Mouse (Mus musculus) embryo, embryonic 10 days (tissue): ENCODE results near the gene Sds.
A peak's percentile ranks its signal among the peaks of the same experiment; 100 is the strongest.

Experiments used
- DNase-seq: peaks from one replicate; pipeline ENCODE4 v3.0.0-alpha.2; 2015; ENCODE audit warnings: low spot score

Sds gene

GRCm38 (mm10) chr5:120476296-120476695, at the start of gene Sds:
Gene Sds, plus strand, starts transcription at chr5:120476526.
- DNase-seq = no peak

GRCm38 (mm10) chr5:120426572-120426971, 49.8 kb upstream of the Sds start:
- no peak for DNase-seq

- DNase-seq = no peak
These were observed 48.8 kb upstream of the Sds start for GRCm38 (mm10) chr5:120427451-120427938.

GRCm38 (mm10) chr5:120428189-120428838, 48.0 kb upstream of the Sds start:
- no peak for DNase-seq

- no peak for DNase-seq
These were observed 47.3 kb upstream of the Sds start for GRCm38 (mm10) chr5:120428990-120429389.

GRCm38 (mm10) chr5:120429692-120430091, 46.6 kb upstream of the Sds start:
- no peak for DNase-seq

- peak; percentile 54 for DNase-seq
These were observed 45.2 kb upstream of the Sds start for GRCm38 (mm10) chr5:120431001-120431583.

- DNase-seq = peak; percentile 70
These were observed 44.5 kb upstream of the Sds start, which contains the start of gene Lhx5 for GRCm38 (mm10) chr5:120431649-120432485. Gene Lhx5, plus strand, starts transcription at chr5:120431699.

GRCm38 (mm10) chr5:120432486-120433015, 43.8 kb upstream of the Sds start:
- no peak for DNase-seq

GRCm38 (mm10) chr5:120433135-120433760, 43.1 kb upstream of the Sds start:
- DNase-seq = peak; percentile 67

- DNase-seq = no peak
These were observed 42.0 kb upstream of the Sds start for GRCm38 (mm10) chr5:120434231-120434735.

- peak; percentile 39 for DNase-seq
These were observed 41.2 kb upstream of the Sds start for GRCm38 (mm10) chr5:120435006-120435681.

- DNase-seq = peak; percentile 61
These were observed 40.4 kb upstream of the Sds start for GRCm38 (mm10) chr5:120435731-120436501.

GRCm38 (mm10) chr5:120436885-120437495, 39.3 kb upstream of the Sds start:
- DNase-seq = peak; percentile 57

GRCm38 (mm10) chr5:120437539-120437938, 38.8 kb upstream of the Sds start:
- DNase-seq = no peak

- peak; percentile 75 for DNase-seq
These were observed 38.3 kb upstream of the Sds start for GRCm38 (mm10) chr5:120437986-120438385.

GRCm38 (mm10) chr5:120438469-120438868, 37.9 kb upstream of the Sds start:
- DNase-seq = no peak

GRCm38 (mm10) chr5:120438991-120439710, 37.2 kb upstream of the Sds start:
- peak; percentile 46 for DNase-seq
